Mouse (Mus musculus): ENCODE measurements around the gene Pced1b.
"Not testable (repeated sequence)": the region's sequence is repeated elsewhere in the genome, so short reads cannot be mapped to it uniquely, and the experiment has no call there.

Pced1b gene

GRCm38 (mm10) chr15:97342336-97342735, 95.4 kb downstream of the Pced1b start:
- no peak for DNase-seq (ENCODE audit: low read depth, low spot score)

- no peak for DNase-seq (ENCODE audit: low read depth, low spot score)
Observed at GRCm38 (mm10) chr15:97342945-97343344, 96.0 kb downstream of the Pced1b start.

DNA sequence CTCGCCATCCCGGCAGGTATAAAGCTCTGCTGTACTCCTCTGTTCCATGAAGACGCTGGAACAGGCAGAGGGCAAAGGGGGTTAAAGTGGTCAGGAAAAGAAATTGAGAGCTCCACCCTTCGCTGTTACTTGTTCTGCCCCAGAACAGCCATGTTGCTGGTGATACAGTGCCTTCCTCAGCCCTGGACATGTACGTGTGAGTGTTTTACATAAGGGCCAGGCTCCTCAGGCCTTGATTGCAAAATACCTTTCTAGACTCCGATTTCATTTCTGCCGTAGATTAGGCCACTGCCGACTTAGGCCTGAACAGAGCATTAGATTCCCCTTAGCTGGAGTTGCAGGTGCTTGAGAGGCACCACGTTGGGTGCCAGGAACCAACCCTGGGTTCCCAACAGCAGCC, 97.0 kb downstream of the Pced1b start:
- no peak for DNase-seq (ENCODE audit: low read depth, low spot score)

GRCm38 (mm10) chr15:97345110-97345509, 98.2 kb downstream of the Pced1b start:
- DNase-seq (ENCODE audit: low read depth, low spot score): no peak

DNA sequence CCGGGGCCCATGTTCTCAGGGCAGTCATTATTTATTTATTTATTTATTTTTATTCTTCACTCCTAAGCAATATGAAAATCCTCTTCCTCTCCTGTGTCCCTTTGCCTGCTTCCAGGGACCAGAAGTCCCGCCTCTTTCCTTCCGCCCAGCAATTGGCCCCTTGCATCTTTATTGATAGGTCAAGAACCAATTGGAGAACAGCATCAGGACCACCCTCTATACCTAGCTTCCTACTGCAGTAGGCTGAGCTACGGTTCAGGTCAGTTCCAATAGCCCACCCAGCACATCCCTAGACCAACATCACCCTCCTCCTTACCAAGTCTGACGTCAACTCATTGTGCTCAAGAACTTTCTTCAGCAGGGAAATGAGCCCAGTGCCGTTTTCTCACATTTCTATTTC, 99.0 kb downstream of the Pced1b start:
- DNase-seq (ENCODE audit: low read depth, low spot score): no peak

- DNase-seq (ENCODE audit: low read depth, low spot score): no peak
Observed at GRCm38 (mm10) chr15:97346413-97346812, 99.5 kb downstream of the Pced1b start.

DNA sequence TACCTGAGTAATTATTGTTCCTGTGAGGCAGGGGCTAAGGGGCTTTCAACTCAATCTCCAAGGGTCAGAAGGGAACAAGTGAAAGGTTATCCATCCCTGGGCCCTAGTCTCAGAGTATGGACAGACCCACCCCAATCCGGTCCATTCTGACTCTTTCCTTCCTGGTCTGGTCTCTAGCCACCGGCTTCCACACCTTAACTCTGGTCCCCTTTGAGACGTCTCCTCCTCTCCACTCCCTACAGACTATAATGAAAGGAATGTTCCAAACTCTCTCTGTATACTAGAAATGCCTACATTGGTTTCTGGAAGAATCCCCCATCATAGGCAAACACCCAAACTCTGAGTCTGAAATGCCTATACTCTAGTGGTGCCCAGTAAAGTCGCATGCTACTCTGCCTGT, 100.0 kb downstream of the Pced1b start:
- no peak for DNase-seq (ENCODE audit: low read depth, low spot score)

GRCm38 (mm10) chr15:97348566-97349315, 101.8 kb downstream of the Pced1b start:
- DNase-seq (ENCODE audit: low read depth, low spot score): no peak

DNA sequence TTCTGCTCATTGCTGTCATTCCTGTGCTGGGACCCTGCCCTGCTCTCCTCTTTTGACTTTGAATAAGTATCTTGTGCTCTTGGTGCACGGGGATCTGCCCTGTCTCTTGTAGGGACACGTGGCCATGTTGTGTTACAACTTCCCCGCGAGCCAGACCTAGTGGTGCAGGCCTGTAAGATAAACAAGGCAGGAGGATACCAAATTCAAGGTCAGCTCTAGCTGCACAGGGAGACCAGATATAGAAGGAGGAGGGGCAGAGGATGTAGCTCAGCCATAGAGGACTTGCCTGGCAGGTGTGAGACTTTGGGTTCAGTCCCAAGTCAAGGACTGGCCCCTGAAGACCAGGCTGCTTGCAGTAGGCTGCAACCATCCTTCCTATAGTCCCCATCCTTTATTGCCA, 103.6 kb downstream of the Pced1b start:
- no peak for DNase-seq (ENCODE audit: low read depth, low spot score)

DNA sequence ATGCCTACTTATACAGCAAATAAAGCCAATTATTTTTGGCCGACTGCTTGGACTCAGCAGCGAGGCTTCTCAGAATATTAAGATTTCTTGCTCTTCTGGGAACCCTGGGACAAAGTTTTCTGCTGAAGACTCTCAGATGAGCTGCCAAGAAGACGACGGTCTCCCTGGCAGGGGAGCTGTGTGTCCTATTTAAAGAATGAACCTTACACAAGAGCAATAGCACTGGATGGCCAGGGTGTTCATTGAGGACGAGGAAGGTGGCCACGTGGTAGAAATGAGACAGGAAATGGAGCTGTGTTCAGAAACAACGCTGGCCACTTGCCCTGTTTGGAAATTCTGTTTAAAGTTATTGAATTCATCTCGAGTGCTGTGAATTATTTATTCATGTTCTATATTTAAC, 104.1 kb downstream of the Pced1b start:
- DNase-seq (ENCODE audit: low read depth, low spot score): no peak

GRCm38 (mm10) chr15:97351681-97352080, 104.8 kb downstream of the Pced1b start:
- no peak for DNase-seq (ENCODE audit: low read depth, low spot score)

DNA sequence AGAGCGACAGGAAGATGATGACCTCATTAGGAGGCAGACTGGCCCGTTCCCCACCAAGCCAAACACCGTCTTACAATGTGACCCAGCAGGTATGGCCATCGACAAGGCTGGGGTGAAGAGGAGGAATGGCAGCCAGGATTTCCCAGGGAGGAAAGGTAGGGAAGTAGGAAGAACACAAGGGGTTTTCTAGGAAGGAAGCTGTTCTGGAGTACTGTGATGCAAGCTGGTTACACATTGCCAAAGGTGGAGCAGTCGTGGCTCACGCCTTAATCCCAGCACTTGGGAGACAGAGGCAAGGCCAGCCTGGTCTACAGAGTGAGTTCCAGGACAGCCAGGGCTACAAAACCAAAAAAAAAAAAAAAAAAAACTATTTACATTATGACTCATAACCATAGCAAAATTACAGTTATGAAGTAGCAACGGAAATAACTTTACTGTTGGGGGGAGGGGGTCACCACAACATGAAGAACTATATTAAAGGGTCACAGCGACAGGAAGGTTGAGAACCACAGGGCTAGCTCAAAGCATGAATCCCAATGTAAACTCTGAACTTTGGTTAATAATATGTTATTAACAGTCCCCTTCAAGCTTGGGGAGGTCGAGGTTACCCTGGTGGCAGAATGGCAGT, 108.9 kb downstream of the Pced1b start:
- peak; percentile 48 for DNase-seq (ENCODE audit: low read depth, low spot score)

- DNase-seq (ENCODE audit: low read depth, low spot score): no peak
Observed at GRCm38 (mm10) chr15:97357016-97357415, 110.1 kb downstream of the Pced1b start.

GRCm38 (mm10) chr15:97360842-97361770, 114.2 kb downstream of the Pced1b start:
- DNase-seq (ENCODE audit: low read depth, low spot score): peak; percentile 81

DNA sequence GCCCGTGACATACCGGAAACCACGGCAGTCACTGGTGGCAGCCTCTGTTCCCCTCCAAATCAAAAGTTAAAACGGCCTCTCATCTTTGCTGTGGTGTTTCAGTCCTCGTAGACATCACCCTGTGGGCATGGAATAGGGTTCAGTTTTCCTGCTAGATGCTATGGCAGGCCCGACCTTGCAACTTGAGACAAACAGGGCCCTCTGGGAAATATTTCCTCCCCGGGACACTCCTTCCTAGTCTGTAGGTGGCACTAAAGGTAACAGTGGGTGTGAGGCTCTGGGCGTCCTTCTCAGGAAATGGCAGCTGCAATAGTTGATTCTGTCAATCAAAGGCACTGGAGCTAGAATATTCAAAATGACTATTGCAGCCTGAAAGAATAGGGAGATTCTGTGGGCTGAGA, 114.9 kb downstream of the Pced1b start:
- DNase-seq (ENCODE audit: low read depth, low spot score): peak; percentile 90

- not testable (repeated sequence) for DNase-seq (ENCODE audit: low read depth, low spot score)
Observed at GRCm38 (mm10) chr15:97364271-97364670, 117.4 kb downstream of the Pced1b start.

DNA sequence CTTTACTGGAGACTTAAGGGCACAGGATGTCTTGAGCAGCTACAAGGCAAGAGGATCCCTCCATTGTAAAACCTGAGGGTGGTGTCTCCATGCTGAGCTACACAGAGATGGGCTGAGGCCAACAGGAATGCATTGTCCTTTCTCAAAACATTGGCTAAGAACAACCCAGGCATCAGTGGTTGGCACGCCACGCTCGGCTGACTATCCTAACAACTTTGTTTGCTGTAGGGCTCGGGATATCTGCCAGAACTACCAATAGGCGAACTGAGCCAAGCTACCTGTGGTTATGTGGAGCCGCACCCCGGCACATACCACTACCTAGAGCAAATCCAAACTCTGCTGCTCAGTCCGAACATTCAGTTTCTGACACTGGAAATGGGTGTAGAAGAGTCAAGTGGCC, 118.1 kb downstream of the Pced1b start:
- DNase-seq (ENCODE audit: low read depth, low spot score): no peak

DNA sequence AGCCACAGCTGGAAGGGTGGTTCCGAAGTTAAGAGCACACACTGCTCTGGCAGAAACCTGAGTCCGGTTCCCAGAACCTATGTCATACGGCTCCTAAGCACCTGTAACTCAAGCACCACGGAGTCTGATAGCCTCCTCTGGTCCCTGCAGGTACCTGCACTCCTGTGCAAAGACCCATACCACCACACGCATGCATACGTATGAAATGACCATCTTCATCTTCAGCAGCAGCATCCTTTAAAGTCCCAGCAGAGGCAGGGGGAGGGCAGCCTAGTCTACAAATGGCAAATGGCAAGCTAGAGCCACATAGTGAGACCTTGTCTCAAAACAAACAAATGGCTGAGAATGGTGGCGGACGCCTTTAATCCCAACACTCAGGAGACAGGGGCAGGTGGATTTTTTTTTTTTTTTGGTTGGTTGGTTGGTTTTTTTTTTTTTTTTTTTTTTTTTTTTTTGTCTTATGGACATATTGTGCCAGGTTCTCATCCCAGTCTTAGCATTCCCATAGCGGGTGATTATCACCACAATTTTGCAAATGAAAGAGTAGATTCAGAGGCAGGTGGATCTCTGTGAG, 121.2 kb downstream of the Pced1b start:
- DNase-seq (ENCODE audit: low read depth, low spot score): no peak

GRCm38 (mm10) chr15:97368631-97369030, 121.7 kb downstream of the Pced1b start:
- no peak for DNase-seq (ENCODE audit: low read depth, low spot score)

- no peak for DNase-seq (ENCODE audit: low read depth, low spot score)
Observed at GRCm38 (mm10) chr15:97369144-97369543, 122.2 kb downstream of the Pced1b start.

DNA sequence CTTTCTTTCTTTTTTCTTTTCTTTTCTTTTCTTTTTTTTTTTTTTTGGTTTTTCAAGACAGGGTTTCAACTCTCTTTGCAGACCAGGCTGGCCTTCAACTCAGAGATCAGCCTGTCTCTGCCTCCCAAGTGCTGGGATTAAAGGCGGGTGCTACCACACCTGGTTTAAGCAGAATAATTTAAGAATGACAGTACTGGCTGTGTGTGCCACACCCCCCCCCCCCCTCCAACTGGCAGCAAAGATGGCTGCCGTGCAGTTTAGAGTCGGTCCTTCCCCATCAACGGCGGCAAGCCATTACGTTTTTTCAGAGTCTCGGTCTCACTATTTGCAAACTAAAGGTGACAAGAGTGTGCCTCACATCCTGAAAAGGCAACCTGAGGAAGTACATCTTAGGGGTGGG, 124.0 kb downstream of the Pced1b start:
- no peak for DNase-seq (ENCODE audit: low read depth, low spot score)

DNA sequence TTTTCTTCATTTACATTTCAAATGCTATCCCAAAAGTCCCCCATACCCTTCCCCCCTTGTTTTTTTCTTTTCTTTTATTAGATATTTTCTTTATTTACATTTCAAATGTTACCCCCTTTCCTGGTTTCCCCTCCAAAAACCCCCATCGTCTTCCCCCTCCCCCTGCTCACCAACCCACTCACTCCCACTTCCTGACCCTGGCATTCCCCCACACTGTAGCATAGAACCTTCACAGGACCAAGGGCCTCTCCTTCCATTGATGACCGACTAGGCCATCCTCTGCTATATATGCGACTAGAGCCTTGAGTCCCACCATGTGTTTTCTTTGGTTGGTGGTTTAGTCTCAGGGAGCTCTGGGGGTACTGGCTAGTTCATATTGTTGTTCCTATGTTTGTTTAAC, 125.1 kb downstream of the Pced1b start:
- DNase-seq (ENCODE audit: low read depth, low spot score): not testable (repeated sequence)

All from A20 (cell line).